Mouse (Mus musculus) liver, embryonic 14.5 days (tissue): ENCODE results near the gene Zranb1.

ENCODE experiments used
- CTCF ChIP-seq: IDR thresholded peaks from 2 replicates; pipeline ENCODE4 v1.5.1; 2016; ENCODE audit warnings: antibody characterized with exemption, low read depth, control low read depth
- EP300 ChIP-seq: IDR thresholded peaks from 2 replicates; pipeline ENCODE4 v1.6.1; 2016; ENCODE audit warnings: antibody characterized with exemption, low read depth

GRCm38 (mm10) chr7:133032589-133033203, 101.8 kb downstream of the Zranb1 start:
- TF ChIP-seq CTCF (peak; percentile 82), EP300 (no peak)
